Mouse (Mus musculus) CH12.LX (cell line): ENCODE measurements around the gene Traf3ip2. TPM values are rescaled to one million over a fixed set of nuclear protein-coding genes. Genes with fewer than 3 reads are reported as not detected.

ENCODE experiments used
- DNase-seq: peaks from one replicate; pipeline ENCODE4 v3.0.0-alpha.2; 2013; ENCODE audit errors: extremely low read depth
- H3K27ac ChIP-seq: 2 replicates; pipeline ENCODE4 v1.5.1; 2012; ENCODE audit warnings: low read depth, mild to moderate bottlenecking, control low read depth, moderate library complexity; ENCODE audit not compliant: insufficient read depth
- H3K27me3 ChIP-seq: replicated peaks from 2 replicates; pipeline ENCODE3; 2012; ENCODE audit warnings: inconsistent platforms
- H3K36me3 ChIP-seq, 2 experiments: replicated peaks in 1 of 2; 2 replicates each; pipeline versions ENCODE3 to v1.6.1; 2012; ENCODE audit warnings: inconsistent platforms in 1 of 2, low read length in 1 of 2, mild to moderate bottlenecking in 1 of 2, mixed read lengths in 1 of 2, moderate library complexity in 1 of 2; ENCODE audit not compliant: control insufficient read depth in 1 of 2, insufficient read depth in 1 of 2
- H3K4me1 ChIP-seq, 2 experiments: 2 replicates each; pipeline ENCODE4 v1.6.1; 2012; ENCODE audit warnings: inconsistent platforms in 1 of 2, moderate library complexity in 1 of 2; ENCODE audit not compliant: insufficient read depth in 2 of 2, control insufficient read depth in 1 of 2
- H3K4me2 ChIP-seq: 2 replicates; pipeline ENCODE4 v1.6.1; 2012; ENCODE audit warnings: low read depth, mild to moderate bottlenecking, control low read depth; ENCODE audit not compliant: poor library complexity, insufficient read depth, severe bottlenecking
- H3K4me3 ChIP-seq, 3 experiments: fragments of 150-350 bp in 1 of 3; sonication (generic) in 1 of 3; replicated peaks in 1 of 3; 2 replicates each; pipeline versions ENCODE3 to v1.5.1; 2011 to 2012; ENCODE audit warnings: low read depth in 2 of 3, low read length in 2 of 3, mild to moderate bottlenecking in 2 of 3, moderate library complexity in 2 of 3, control low read depth in 1 of 3, improper control_type of control experiment in 1 of 3, inconsistent platforms in 1 of 3, mixed read lengths in 1 of 3; ENCODE audit not compliant: poor library complexity in 1 of 3
- H3K79me2 ChIP-seq: replicated peaks from 2 replicates; pipeline ENCODE4 v1.6.1; 2012; ENCODE audit warnings: mild to moderate bottlenecking, moderate library complexity; ENCODE audit not compliant: control insufficient read depth, poor library complexity, insufficient read depth, severe bottlenecking; ENCODE audit errors: extremely low read depth
- H3K9ac ChIP-seq: 2 replicates; pipeline ENCODE4 v1.6.1; 2012; ENCODE audit warnings: low read depth, mild to moderate bottlenecking, control low read depth, moderate library complexity; ENCODE audit not compliant: insufficient read depth
- H3K9me3 ChIP-seq: replicated peaks from 2 replicates; pipeline ENCODE3; 2012; ENCODE audit warnings: low read length, inconsistent platforms, mixed read lengths
- CHD2 ChIP-seq: IDR thresholded peaks from 2 replicates; pipeline ENCODE4 v1.6.1; 2011; ENCODE audit warnings: low read length, improper control_type of control experiment
- EP300 ChIP-seq: IDR thresholded peaks from 2 replicates; pipeline ENCODE4 v1.6.1; 2011; ENCODE audit warnings: low read length, improper control_type of control experiment
- ETS1 ChIP-seq: conservative IDR thresholded peaks from 2 replicates; pipeline ENCODE4 v1.6.1; 2012; ENCODE audit warnings: low read depth, mild to moderate bottlenecking, inconsistent platforms, low read length, improper control_type of control experiment, moderate library complexity
- HCFC1 ChIP-seq: IDR thresholded peaks from 2 replicates; pipeline ENCODE4 v1.6.1; 2012; ENCODE audit warnings: low read depth, mild to moderate bottlenecking, inconsistent platforms, low read length, improper control_type of control experiment
- MAZ ChIP-seq: IDR thresholded peaks from 2 replicates; pipeline ENCODE4 v1.6.1; 2012; ENCODE audit warnings: low read depth, mild to moderate bottlenecking, inconsistent platforms, low read length, improper control_type of control experiment, moderate library complexity
- NRF1 ChIP-seq: IDR thresholded peaks from 2 replicates; pipeline ENCODE4 v1.6.1; 2014; ENCODE audit warnings: low read depth, mild to moderate bottlenecking, inconsistent platforms, low read length, improper control_type of control experiment, moderate library complexity
- ZNF384 ChIP-seq: IDR thresholded peaks from 2 replicates; pipeline ENCODE4 v1.6.1; 2012; ENCODE audit warnings: low read depth, low read length, improper control_type of control experiment, inconsistent platforms
- dilution Hi-C: fragments of 300-500 bp; cut with MboI; formaldehyde crosslinking; loops from 2 replicates; pipeline ENCODE4 v1.14.3; 2020; ENCODE audit warnings: low sequenced_read_pairs; ENCODE audit not compliant: extremely low pct_unique_long_range_greater_than_20kb, extremely low pct_ligation_motif_present
- in situ Hi-C: fragments of 300-500 bp; cut with MboI; formaldehyde crosslinking; loops from 3 replicates; pipeline ENCODE4 v1.14.3; 2019; ENCODE audit warnings: low sequenced_read_pairs, low pct_ligation_motif_present, low pct_unique_long_range_greater_than_20kb, mixed read lengths
- polyA plus RNA-seq: library from polyadenylated mRNA; unstranded; fragments of >175 nt; gene quantifications from 2 replicates; pipeline ENCODE4 v1.2.1, GENCODE M21; 2012; ENCODE audit warnings: low read depth; ENCODE audit not compliant: insufficient read length
- total RNA-seq, 2 experiments: library from RNA; depleted of rRNA; stranded (reverse); fragments of 300-350 nt in 1 of 2; fragments of >200 nt in 1 of 2; gene quantifications; 2 replicates each; pipeline ENCODE4 v1.2.3; 2012 to 2014

Traf3ip2 gene
- total and polyA plus RNA-seq, 3 experiments, result 9.2 to 23.4 (median 15.6) TPM

DNA sequence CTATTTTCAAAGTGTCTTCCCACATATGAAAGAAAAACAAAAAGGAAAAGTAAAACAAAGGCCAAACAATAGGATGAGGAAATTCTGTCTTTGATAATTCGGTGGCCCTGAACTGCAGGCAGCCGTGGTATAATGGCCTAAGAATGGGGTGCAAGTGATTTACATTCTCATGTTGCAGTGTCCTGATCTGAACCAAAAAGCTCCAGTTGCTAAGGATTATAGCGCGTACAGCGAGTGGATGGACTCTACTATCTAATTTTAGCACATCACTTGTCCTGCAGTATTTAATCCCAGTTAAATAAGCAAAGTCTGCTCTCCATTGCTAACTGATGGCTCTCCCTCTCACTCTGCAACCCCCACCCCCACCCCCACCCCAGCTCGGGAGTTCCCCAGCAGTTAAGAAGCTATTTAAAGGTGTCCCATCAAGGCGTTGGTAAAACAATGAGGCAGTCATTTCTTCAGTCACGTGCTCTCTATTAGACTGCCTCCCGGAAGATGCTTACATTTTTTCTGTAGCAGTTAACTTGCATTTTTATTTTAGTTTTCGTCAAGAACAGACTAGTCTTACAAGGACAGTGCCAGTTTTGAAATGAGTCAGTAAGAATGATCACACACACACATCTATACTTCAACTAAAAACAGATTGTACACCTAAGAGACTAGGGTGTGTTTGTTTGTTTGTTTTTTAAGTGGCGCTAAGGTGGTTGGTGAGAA is 78.8 kb downstream of the Traf3ip2 start (continued):
- TF ChIP-seq EP300 (peak; percentile 77), CHD2 (peak; percentile 66; the same call in 1 of the 2 replicates), HCFC1 (peak; percentile 39; the same call in 1 of the 2 replicates), ETS1 (peak; percentile 67)

DNA sequence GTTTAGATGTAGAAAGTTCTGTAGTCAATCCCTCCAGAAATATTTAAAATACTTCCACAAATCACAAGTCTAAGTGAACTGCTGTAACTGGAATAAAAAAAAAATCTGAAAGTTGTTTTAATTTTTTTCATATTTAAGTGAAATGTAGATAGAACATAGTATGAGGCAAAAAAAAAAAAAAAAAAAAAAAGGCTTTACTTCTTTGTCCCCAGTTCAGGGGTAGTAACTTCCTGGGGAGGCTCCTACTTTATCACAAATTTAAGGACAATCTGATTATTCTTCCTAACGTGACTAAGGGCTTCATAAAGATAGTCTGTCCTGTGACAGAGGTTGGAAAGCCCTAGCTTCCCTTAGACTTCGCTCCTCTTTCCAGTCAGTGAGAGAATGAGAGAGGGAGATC is 79.4 kb downstream of the Traf3ip2 start:
- Histone ChIP-seq H3K79me2 (no peaks in the 10 kb centered on the region), H3K4me3 (no peak overlapping the region), H3K36me3 (no peaks in the 10 kb centered on the region), H3K27ac (peak overlapping the region; percentile 66), H3K9me3 (no peaks in the 10 kb centered on the region), H3K27me3 (no peaks in the 10 kb centered on the region), H3K4me2 (peak overlapping the region; percentile 99; the same call in 1 of the 2 replicates), H3K4me1 (peaks cover 5 to 48% of the 10 kb centered on the region in 2 experiments), H3K9ac (no peak overlapping the region)
- TF ChIP-seq ZNF384 (peak; percentile 62; the same call in 1 of the 2 replicates), NRF1 (no peak), MAZ (no peak)
- dilution Hi-C loops (no loop called here), in situ Hi-C loops (no loop called here)
- DNase-seq, result no peak

Other genes starting within 250 kb of the Traf3ip2 start
- gene Fyn, start 244.1 kb upstream of the Traf3ip2 start, total RNA-seq (2012; rRNA removed), result 9.5 and 14.9 TPM in 2 replicates
- 17.4 and 19.9 TPM in 2 replicates for gene Fyn, start 244.1 kb upstream of the Traf3ip2 start, total RNA-seq (2014; rRNA removed)
- gene Fyn, start 244.1 kb upstream of the Traf3ip2 start, polyA plus RNA-seq, result 42.4 and 43.9 TPM in 2 replicates
- 10.5 and 11.0 TPM in 2 replicates for gene Rev3l, start 119.2 kb downstream of the Traf3ip2 start, total RNA-seq (2012; rRNA removed)
- 18.0 and 19.9 TPM in 2 replicates for gene Rev3l, start 119.2 kb downstream of the Traf3ip2 start, total RNA-seq (2014; rRNA removed)
- 13.4 and 13.9 TPM in 2 replicates for gene Rev3l, start 119.2 kb downstream of the Traf3ip2 start, polyA plus RNA-seq